11 mouse cellular contexts compared by ENCODE assay signal in the genomic region with DNA sequence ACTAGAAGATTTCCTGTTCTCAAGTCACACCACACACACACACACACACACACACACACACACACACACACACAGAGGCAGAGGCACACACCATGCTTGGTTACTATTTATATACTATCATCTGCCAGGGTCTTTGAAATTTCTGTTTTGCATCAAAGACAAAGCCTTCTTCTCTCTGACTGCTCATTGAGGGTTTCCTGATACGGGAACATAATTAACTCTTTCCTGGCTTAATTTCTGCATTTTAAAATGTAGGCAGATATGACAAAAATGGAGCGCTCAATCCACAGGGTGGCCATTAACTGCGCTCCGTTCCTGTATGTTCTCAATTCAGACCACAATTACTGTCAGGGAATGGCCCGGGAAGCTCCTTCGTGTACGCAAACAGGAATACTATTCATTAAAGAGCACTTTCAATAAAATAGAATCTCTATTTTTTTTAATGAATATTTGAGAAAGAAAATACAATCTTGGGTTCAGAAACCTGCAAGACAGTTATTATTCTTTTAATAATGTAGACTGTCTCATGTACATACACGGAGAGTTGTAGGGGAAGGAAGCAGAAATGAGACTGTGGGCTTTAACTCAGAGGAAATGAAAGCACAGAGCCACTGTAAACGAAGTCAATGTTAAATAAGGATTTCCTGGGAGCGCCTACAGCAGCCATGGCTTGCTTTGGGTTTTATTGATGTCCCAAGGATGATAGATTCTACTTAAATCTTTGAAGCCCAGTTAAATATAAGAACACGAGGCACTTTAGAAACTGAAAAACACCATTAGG.
DNase-seq lines count a peak whose midpoint lies in the region; ATAC-seq and TF ChIP-seq lines count a peak whose summit lies in the region.
"Had no signal": no experiment of that assay in that cellular context is flagged by ENCODE, and none has a peak within 500 bp of the region (broad histone marks: within the 10 kb centered on the region; RNA-seq: fewer than 3 reads in every experiment).

No protein-coding gene starts in this region.

- peaks cover 36% of the 10 kb centered on the region for H3K4me1 ChIP-seq in forebrain, embryonic 10.5 days
- no peaks in the 10 kb centered on the region; the same call in 1 of the 2 replicates for H3K4me1 ChIP-seq in forebrain, embryonic 11.5 days (replicated peaks; ENCODE audit: control insufficient read depth, insufficient read depth, low read length)
- H3K4me1 ChIP-seq in lung, embryonic 14.5 days (ENCODE audit: insufficient read depth): no peaks in the 10 kb centered on the region
- H3K4me1 ChIP-seq in hindbrain, embryonic 13.5 days (replicated peaks): peaks cover 18% of the 10 kb centered on the region; the same call in 1 of the 2 replicates

- H3K9me3 ChIP-seq in forebrain, embryonic 10.5 days: no peaks in the 10 kb centered on the region
- H3K9me3 ChIP-seq in forebrain, embryonic 11.5 days (ENCODE audit: control insufficient read depth, low read length): no peaks in the 10 kb centered on the region
- H3K9me3 ChIP-seq in lung, embryonic 14.5 days (ENCODE audit: low read depth, low read length): no peaks in the 10 kb centered on the region
- no peaks in the 10 kb centered on the region for H3K9me3 ChIP-seq in hindbrain, embryonic 13.5 days

- no peak for DNase-seq in forebrain, embryonic 10.5 days (ENCODE audit: extremely low spot score, low spot score)
- no peak for DNase-seq in forebrain, embryonic 11.5 days (ENCODE audit: low spot score)
- peak; percentile 21 for DNase-seq in lung, embryonic 14.5 days
- no peak for DNase-seq in lung, postnatal 4 days
- peak; percentile 40 for DNase-seq in retina, postnatal 1 day
- no peak for DNase-seq in urinary bladder, postnatal 25 days (ENCODE audit: low spot score)
- DNase-seq in frontal cortex, postnatal 25 days (ENCODE audit: low spot score in 2 of 2): no peak
- DNase-seq: kidney, adult 8-10 months had no signal

- no peak overlapping the region for H3K4me3 ChIP-seq in forebrain, embryonic 10.5 days
- H3K4me3 ChIP-seq in forebrain, embryonic 11.5 days (ENCODE audit: low read depth, low read length): no peak overlapping the region
- H3K4me3 ChIP-seq in lung, embryonic 14.5 days (ENCODE audit: low read depth, low read length): no peak overlapping the region
- no peak overlapping the region for H3K4me3 ChIP-seq in hindbrain, embryonic 13.5 days

- peak overlapping the region; percentile 40; the same call in 1 of the 2 replicates for H3K27ac ChIP-seq in forebrain, embryonic 10.5 days
- H3K27ac ChIP-seq in forebrain, embryonic 11.5 days (ENCODE audit: low read depth, low read length): no peak overlapping the region
- H3K27ac ChIP-seq in lung, embryonic 14.5 days (ENCODE audit: low read depth): no peak overlapping the region
- no peak overlapping the region; the same call in 1 of the 2 replicates for H3K27ac ChIP-seq in hindbrain, embryonic 13.5 days
- H3K27ac ChIP-seq: macrophage had no signal

- no peak overlapping the region for H3K4me2 ChIP-seq in forebrain, embryonic 11.5 days (ENCODE audit: low read depth, low read length, severe bottlenecking)
- peak overlapping the region; percentile 29; the same call in 1 of the 2 replicates for H3K4me2 ChIP-seq in lung, embryonic 14.5 days
- H3K4me2 ChIP-seq in hindbrain, embryonic 13.5 days: peak overlapping the region; percentile 22

- ATAC-seq in forebrain, embryonic 11.5 days (replicated peaks; ENCODE audit: low FRiP score): no peak; the same call in 1 of the 2 replicates
- ATAC-seq in lung, embryonic 14.5 days (ENCODE audit: insufficient read depth): peak; percentile 58; the same call in 1 of the 2 replicates
- ATAC-seq in hindbrain, embryonic 13.5 days (ENCODE audit: low FRiP score): no peak
- ATAC-seq: Patski had no signal

- peaks cover 10% of the 10 kb centered on the region for H3K27me3 ChIP-seq in forebrain, embryonic 10.5 days (ENCODE audit: poor library complexity, severe bottlenecking)
- H3K27me3 ChIP-seq in forebrain, embryonic 11.5 days (ENCODE audit: control insufficient read depth, insufficient read depth, low read length): no peaks in the 10 kb centered on the region
- H3K27me3 ChIP-seq in lung, embryonic 14.5 days (ENCODE audit: insufficient read depth, low read length): peaks cover 5% of the 10 kb centered on the region
- peaks cover 10% of the 10 kb centered on the region for H3K27me3 ChIP-seq in hindbrain, embryonic 13.5 days

- no peak overlapping the region for H3K9ac ChIP-seq in forebrain, embryonic 11.5 days (ENCODE audit: low read length)
- H3K9ac ChIP-seq in lung, embryonic 14.5 days: no peak overlapping the region
- no peak overlapping the region for H3K9ac ChIP-seq in hindbrain, embryonic 13.5 days

- WGBS in forebrain, embryonic 10.5 days: 55% methylated on average over 11 of the region's 11 CpGs
- WGBS in forebrain, embryonic 11.5 days: 37% methylated on average over 11 of the region's 11 CpGs
- WGBS in lung, embryonic 14.5 days: 47% methylated on average over 11 of the region's 11 CpGs
- WGBS in hindbrain, embryonic 13.5 days: 37% methylated on average over 11 of the region's 11 CpGs

- TF ChIP-seq CTCF in lung, embryonic 14.5 days (IDR thresholded peaks at IDR 0.05; ENCODE audit: low read depth): no peak

- no peaks in the 10 kb centered on the region for H3K36me3 ChIP-seq in forebrain, embryonic 10.5 days (replicated peaks)
- H3K36me3 ChIP-seq in forebrain, embryonic 11.5 days (ENCODE audit: control insufficient read depth, insufficient read depth, low read length): no peaks in the 10 kb centered on the region
- H3K36me3 ChIP-seq in lung, embryonic 14.5 days (ENCODE audit: insufficient read depth): no peaks in the 10 kb centered on the region
- H3K36me3 ChIP-seq in hindbrain, embryonic 13.5 days: no peaks in the 10 kb centered on the region

Comparison
In these comparisons a context has a peak if more than half of its experiments do, and no peak if none do; other contexts are left out.
1. DNase-seq: peak in lung, embryonic 14.5 days (single experiment) and retina, postnatal 1 day (single experiment); none in forebrain, embryonic 10.5 days (single experiment), forebrain, embryonic 11.5 days (single experiment), lung, postnatal 4 days (0 of 2), urinary bladder, postnatal 25 days (single experiment) and frontal cortex, postnatal 25 days (0 of 2).